Mouse (Mus musculus): Measurements from ENCODE around the gene H2-Aa.
A peak's percentile ranks its signal among the peaks of the same experiment; 100 is the strongest.
"Not testable (repeated sequence)": the region's sequence is repeated elsewhere in the genome, so short reads cannot be mapped to it uniquely, and the experiment has no call there.

H2-Aa gene

DNA sequence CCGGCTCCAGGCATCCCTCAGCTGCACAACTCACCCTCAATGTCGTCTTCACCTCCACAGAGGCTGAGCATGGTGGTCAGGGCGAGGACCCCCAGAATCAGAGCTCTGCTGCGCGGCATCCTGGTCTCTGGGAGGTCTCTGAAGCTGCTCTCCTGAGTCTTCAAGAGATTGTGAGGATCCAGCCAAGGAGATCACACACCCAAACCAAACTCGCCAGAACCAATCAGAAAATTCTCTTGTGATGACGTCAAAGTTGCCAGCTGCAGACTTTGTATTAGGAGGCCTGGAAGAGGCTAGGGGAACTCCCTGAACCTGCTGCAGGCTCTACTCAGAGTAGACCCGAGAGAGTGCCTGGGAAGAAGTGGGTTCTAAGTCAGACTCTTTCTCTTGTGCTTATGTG lies at the start of gene H2-Aa:
Gene H2-Aa, minus strand, starts transcription at position 176 of the 400 bp plus-strand sequence.
- DNase-seq (ENCODE audit: low read depth, low spot score), result peak; percentile 73

DNA sequence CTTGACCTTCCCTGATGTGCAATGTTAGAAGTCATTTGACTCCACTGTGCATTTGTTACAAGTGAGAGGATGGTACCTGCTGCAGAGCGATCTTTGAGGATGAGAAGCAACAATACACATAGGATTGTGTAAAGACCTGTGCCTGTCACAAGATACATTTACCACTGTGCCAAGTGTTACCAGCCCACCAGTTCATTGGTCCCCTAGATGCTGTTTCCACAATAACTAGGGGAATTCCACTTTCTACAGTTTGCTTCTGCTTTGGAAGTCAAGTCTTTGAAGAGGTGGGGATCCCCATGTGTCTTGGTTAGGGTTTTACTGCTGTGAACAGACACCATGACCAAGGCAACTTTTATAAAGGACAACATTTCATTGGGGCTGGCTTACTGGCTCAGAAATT lies 43.6 kb upstream of the H2-Aa start:
- DNase-seq (ENCODE audit: low read depth, low spot score), result no peak

DNA sequence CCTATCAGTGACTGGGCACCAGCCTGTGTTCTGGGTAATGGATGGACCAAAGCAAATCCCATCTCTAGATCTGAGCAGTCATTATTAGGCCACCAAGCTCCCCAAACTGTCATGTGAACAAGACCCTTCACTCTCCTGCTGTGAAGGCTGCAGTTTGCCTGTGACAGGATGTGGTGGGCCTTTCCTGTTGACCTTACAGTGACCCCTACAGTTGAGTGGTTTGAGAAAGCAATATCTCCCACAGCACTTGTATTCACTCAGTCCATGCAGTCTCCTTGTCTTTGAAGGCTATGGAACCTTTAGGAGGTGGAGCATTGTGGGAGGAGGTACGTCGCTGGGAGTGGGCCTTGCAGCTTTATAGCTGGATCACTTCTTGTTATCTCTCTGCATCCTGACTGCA lies 42.2 kb upstream of the H2-Aa start:
- no peak for DNase-seq (ENCODE audit: low read depth, low spot score)

DNA sequence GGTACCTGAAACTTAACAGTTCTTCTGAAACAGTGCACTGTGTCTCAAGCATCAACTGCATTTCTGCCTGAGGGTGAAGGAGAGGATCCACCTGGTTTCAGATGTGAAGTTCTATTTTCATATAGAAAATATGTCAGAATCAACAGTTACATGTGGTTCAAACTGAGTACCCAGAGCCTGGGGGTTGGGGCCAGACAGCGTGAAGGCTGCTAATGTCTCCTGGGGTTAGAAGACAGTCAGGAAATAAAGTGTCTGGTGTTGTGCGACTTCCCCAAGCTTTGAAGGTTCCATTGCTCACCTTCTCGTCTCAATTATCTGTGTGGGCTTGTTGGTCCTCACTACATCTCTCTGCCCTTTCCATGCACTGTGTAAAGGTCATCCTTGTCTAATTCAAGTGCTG lies 38.8 kb upstream of the H2-Aa start:
- DNase-seq (ENCODE audit: low read depth, low spot score), result no peak

DNA sequence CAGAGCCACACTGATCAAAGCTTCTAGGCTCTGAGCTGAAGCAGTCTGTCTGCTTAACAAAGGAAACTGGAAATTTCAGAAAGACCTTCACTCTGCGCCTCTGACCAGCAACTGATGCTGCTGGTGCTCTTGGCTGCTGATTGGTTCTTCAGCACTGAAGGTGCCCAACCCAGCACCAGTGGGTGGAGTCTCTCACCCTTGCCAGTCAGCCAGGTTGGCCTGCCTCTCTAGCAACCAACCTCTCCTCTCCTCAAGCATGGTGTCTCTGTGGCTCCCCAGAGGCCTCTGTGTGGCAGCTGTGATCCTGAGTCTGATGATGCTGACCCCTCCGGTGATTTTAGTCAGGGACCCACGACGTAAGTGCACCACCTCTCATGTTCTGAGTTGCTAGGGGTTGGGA lies 37.8 kb upstream of the H2-Aa start, which contains the start of gene H2-Eb2:
Gene H2-Eb2, plus strand, starts transcription at position 230 of the 400 bp plus-strand sequence.
- no peak for DNase-seq (ENCODE audit: low read depth, low spot score)

DNA sequence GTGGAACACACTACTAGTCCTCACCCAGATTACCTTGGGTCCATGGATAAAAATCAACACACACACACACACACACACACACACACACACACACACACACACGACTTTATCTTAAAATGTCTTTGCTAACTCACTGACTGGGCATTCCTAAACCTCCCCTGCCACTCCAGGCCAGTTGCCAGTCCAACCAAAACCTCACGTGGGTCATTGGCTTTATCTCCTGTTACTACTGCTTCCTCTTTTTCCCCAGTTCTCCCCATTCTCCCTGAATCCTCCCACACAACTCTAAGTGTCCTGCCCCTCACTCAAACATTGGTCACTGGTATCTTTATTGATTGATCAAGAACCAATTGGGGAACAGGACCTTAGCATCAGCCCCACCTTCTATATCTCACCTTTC lies 29.7 kb upstream of the H2-Aa start:
- DNase-seq (ENCODE audit: low read depth, low spot score), result no peak

DNA sequence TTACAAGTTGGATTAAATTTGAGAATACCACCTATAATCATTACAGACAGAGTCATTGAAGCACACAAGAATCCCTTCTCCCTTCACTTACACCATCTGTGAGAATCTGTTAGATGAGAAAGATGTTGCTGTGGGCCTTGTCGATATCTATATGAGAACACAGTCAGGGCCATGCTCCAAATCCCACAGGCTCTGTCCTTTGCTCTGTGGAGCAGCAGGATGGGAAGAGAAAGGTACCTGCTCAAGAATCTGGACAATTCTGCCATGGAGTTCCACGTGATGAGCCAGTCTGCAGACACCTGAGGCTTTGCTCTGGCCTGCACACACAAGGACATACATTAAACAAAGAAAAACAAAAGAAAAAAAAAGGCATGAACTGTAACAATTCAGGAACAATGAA lies 29.1 kb upstream of the H2-Aa start:
- no peak for DNase-seq (ENCODE audit: low read depth, low spot score)

DNA sequence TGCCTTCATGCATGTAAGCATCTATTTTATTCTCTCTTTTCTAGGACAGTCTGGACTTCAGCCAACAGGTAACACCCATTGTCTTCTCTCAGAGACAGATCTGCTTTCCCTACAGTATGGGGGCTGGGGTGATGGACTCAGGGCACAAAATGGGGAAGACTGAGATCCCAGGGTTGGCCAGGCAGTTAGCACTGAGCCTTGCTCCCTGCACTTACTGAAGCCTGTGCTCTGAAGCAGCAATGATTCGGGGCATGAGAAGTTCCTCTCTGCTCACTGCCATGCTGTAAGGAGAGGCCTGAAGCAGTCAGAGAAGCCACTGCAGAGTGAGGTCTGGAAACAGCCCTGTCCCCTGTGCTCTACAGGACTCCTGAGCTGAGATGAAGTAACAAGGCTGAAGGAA lies 27.9 kb upstream of the H2-Aa start:
- DNase-seq (ENCODE audit: low read depth, low spot score), result no peak

DNA sequence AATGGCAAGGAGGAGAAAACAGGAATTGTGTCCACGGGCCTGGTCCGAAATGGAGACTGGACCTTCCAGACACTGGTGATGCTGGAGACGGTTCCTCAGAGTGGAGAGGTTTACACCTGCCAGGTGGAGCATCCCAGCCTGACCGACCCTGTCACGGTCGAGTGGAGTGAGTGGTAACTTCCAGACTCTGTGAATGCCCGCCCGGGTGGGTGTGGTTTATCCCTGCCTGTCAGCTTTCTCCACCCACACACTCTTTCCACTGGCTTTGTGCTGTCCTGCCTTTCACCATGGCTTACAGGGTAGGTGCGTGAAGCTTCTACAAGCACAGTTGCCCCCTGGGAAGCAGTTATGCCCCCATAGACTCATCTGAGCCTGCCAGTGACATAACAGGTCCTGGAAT lies 26.7 kb upstream of the H2-Aa start:
- no peak for DNase-seq (ENCODE audit: low read depth, low spot score)

DNA sequence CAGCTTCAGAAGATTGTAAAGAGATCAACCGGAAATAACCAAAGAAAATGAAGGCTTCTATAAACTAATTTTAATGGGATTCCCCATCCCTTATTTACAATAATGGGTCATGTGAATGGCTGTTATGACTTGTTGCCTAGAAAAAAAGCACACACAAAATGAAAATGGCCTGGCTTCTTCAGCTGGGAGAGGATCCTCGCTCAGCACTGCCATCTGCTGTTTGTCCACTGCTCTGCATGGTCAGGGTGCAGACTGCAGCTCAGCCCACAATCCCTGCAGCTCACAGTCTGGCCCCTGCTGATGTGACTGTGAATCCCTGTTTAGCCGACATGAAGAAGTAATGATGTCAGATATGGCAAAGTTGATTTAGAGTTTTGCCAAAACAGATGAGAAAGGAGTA lies 25.8 kb upstream of the H2-Aa start:
- peak; percentile 30 for DNase-seq (ENCODE audit: low read depth, low spot score)

DNA sequence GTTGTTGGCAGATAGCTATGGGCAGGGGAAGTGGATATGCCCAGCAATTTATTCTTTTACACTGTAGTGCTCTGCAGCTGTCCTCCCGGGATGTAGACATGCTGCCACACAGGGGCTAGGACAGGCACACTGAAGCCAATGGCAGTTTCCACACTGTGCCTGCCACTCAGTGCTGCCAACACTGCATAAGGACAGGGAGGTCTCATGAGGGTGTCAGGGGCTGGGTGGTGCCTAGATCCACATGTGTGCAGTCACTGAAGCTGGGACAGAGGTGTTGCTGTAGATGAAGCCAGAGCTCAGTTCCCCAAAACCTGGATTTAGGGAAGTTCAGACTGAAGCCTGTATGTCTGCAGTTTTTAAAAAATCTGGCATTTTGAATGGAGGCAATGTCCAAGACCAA lies 24.6 kb upstream of the H2-Aa start:
- no peak for DNase-seq (ENCODE audit: low read depth, low spot score)

DNA sequence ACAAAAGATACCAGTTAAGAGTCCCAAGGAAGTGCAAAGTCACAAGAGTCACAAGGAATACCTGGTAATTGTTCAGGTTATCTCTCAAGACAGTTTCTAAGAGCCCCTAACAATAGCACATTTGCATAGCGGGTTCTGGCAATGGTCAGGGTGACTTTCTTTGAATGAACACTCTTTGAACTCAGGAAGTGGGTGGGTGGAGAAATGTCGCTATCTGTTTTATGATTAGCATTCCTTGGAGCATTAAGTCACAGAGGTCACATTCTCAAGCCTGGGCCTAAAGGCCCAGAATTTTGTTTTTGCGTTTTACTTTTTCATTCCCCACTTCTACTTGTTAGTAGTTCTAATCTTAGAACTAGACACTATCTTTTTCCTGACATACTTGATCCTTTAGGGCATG lies 22.9 kb upstream of the H2-Aa start:
- DNase-seq (ENCODE audit: low read depth, low spot score), result not testable (repeated sequence)

DNA sequence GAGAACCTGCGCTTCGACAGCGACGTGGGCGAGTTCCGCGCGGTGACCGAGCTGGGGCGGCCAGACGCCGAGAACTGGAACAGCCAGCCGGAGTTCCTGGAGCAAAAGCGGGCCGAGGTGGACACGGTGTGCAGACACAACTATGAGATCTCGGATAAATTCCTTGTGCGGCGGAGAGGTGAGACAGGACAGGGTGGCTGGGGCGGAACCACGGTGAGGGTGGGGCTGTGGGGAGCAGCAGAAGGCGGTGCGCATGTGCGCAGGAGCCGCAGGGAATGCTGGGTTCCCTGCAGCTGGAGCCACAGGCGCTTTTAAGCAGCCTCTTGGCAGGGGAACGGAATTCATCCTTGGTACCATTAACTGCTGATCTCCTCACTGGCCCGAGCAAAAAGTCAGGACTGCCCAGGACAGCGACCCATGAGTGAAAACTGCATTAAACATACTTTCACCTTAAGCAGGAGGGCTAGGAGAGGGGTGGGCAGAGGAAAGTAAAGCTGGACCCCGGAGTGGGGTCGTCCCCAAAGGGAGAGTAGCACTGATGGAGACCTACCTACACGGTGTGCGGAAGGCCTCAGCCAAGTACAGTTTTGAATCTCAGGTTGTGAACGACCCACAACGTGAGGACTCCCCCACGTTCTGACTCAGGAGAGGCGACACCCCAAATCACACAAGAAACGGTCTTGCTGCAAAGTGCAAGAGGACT lies 22.2 kb upstream of the H2-Aa start:
- peak; percentile 50 for DNase-seq (ENCODE audit: low read depth, low spot score)

DNA sequence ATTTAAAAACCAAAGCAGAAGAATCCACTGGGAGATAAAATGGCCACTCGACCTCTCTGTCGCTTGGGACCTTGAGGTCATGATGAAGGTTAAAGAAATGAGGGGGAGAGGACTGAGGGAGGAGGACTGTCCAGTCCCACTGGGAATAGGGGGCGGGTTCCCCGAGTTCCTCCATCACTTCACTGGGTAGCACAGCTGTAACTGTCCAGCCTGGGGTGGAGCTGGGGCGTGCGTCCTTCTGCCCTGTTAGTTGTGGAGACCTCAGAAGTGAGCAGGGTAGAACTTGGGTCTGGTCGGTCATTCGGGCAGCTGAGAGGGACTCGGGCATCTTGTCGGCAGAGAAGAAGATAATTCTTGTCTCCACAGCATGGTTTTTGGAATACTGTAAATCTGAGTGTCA lies 21.6 kb upstream of the H2-Aa start:
- no peak for DNase-seq (ENCODE audit: low read depth, low spot score)

DNA sequence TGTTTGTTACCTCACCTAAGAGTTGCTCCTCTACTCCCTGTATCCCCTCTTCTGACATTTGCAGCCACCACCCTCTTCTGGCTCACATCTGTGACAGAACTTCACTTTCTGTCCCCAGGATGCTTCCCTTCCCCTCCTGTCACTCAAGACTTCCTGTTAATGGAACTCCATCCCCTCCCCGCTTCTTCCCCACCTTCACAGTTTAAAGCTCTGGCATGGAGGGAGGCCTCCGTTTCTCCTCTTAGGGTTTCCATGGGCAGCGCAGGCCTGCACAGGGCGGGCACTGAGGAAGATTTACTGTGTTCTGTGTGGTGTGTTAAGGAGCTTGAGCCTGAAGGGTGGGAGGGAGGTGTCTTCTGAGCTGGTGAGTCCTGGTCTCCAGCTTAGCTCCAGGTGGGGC lies 20.5 kb upstream of the H2-Aa start:
- DNase-seq (ENCODE audit: low read depth, low spot score), result no peak

DNA sequence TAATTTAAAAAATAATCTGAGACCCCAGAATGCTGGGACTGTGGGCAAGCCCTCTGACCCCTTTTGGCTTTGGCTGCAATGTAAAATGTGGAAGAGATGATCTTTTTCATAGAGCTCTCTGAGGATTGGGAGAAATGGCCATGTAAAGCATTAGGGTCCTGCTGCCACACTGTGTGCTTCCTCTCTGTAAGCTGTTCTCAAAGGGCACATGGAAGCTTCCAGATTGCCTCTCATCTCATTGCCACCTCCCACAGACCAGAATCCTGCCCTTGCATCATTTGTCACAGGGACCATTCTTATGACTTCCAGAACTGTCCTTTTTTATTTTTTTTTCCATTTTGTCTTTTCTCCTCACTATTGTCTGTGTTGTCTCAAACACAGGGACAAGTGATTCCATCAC lies 19.6 kb upstream of the H2-Aa start:
- DNase-seq (ENCODE audit: low read depth, low spot score), result no peak

DNA sequence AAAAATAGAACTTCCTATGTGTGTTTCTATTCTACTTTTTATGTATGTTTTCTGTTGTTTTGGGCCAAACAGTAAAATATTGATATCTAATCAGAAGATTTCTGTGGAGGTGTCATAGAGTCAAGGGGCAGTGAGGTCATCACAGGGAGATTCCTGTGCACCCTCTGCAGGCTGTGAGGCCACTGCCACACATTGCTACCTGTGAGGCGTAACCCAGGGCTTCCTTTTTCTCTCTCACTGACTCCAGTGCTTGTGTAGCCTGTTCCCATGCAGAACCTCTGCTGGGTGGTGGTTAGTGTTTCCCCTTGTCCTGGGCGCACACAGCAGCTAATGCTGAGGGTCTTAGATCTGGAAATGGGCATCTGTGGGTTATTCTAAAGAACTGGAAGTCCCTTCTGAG lies 18.8 kb upstream of the H2-Aa start:
- DNase-seq (ENCODE audit: low read depth, low spot score), result no peak

DNA sequence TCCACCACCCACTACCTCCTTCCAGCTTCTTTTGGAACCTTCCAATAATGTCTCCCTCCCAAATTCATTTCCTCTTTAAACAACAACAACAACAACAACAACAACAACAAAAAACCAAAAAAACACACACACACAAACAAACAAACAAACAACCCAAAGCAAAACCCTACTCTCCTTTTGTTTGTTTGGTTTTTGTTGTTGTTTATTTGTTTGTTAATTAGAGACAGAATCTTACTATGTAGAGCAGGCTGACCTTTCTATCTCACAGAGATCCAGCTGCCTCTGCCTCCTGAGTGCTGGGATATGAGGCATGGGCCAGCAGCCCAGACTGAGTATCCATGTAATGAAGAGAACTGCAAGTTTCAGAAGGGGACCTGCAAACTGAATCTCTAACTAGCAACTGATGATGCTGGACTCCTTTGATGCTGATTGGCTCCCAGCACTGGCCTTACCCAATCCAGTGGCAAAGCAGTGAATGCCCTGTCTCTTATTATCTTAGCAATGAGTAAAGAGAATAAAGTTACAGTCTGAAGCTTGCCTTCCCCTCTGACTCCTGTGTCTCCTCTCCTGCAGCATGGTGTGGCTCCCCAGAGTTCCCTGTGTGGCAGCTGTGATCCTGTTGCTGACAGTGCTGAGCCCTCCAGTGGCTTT lies 17.9 kb upstream of the H2-Aa start, which contains the start of gene H2-Eb1:
Gene H2-Eb1, plus strand, starts transcription at position 488 of the 651 bp plus-strand sequence.
- peak; percentile 85 for DNase-seq (ENCODE audit: low read depth, low spot score)

DNA sequence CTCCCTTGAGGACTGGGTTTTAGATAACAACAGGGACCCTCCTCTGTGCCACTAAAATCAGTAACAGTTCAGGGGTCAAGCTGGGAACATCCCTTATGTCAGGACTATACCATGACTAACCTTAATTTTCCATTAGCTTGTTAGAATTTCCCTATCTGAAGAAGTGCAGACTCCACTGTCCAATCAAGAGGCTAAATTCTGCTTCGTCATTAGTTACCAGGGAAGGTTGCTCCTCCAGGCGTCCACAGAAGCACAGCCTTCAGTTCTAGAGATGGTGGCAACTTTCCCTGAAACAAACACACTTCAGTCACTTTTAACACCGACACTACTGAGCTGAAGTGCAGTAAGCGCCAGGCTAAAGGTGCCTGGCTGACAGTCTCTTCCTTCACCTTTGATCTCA lies 17.1 kb upstream of the H2-Aa start:
- peak; percentile 80 for DNase-seq (ENCODE audit: low read depth, low spot score)

DNA sequence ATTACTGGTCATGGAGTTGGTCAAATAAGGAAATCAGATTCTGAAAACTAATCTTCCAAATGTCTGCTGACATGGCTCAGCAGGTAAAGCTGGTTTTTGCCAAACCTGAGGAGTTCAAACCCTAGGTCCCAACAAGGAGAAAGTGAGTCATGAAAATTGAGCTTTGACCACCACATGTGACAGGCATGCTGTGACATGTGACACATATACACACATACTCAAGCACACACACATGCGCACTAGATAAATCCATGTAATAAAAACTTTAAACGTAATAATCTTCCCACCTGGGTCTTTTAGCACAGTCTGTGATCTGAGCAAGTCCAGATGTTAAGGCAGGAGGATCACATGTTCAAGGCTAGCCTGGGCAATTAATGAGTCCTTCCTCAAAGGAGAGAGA lies 16.2 kb upstream of the H2-Aa start:
- no peak for DNase-seq (ENCODE audit: low read depth, low spot score)

DNA sequence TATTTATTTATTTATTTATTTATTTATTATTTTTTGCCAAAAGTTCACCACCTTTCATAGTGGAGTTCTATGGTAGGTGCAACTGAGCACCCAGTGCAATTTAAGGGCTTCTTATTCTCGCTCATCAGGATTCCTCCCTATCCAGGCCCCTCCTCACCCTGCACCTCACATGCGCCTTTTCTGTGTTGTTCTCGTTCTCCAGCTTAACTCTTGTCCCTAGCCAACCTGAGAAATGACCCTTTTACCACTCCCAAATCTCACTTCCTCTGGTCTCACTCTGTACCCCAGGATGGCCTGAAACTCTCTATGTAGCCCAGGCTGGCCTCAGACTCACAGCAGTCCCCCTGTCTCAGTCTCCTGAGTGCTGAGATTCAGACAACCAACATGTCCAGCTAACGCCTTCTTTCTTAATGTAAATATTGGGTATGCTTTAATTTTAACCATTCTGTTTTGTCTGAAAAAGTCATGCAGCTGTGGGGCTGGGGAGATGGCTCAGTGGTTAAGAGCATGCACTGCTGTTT lies 14.1 kb upstream of the H2-Aa start:
- no peak for DNase-seq (ENCODE audit: low read depth, low spot score)

DNA sequence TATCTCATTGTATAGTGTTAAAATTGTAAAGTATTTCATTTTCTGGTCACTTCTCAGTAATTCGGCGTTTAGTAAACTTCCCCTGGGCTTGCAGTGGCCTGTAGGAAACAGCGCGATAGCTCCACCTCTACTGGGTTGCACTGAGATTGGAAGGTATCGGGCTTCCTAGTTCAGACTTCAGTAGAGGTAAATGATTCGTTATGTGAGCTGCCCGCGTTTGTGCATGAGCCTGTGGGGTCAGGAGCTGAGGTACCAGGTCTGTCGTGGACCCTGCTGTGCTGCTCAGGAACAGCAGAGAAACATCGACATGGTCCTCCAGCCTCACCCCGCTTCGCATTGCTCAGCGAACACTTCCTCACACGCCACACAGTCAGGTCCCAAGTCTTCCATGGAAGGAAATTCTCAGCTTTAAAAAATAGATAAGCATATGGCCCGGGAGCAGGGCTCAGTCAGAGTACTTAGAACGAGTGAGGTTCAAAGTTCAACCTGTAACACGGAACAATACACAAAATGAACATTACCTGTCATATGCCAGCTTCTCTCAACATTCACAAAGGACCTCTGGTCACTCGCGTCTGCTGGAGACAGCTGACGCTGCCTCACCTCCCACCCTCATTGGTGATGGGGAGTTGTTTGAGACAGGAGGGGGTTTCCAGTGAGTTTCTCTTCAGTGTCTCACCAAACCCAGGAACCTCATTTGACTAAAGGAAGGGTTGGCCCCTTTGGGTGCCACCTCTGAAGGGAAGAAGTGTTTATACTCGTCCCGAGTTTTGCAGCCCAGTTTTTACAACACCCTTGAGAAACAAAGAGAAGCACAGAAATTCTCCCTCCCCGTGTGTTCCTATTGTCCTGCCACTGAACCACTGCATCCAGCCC lies 13.3 kb upstream of the H2-Aa start:
- peak; percentile 40 for DNase-seq (ENCODE audit: low read depth, low spot score)
